Mouse (Mus musculus) bone marrow macrophage, adult 2 months (primary cell): ENCODE measurements at regions not wholly inside any gene's neighbourhood (a gene's known extent, or its start where the extent isn't known, plus 50 kb on each side); places are given as distances from the start of the nearest gene placed in this dataset.

ENCODE experiments used
- CTCF ChIP-seq: IDR thresholded peaks from 2 replicates; pipeline ENCODE4 v1.5.1; 2012; ENCODE audit warnings: low read depth, mild to moderate bottlenecking, low read length, moderate library complexity
- POLR2A ChIP-seq: IDR thresholded peaks from 2 replicates; pipeline ENCODE4 v1.6.1; 2012; ENCODE audit warnings: mild to moderate bottlenecking, low read depth, low read length, borderline replicate concordance

DNA sequence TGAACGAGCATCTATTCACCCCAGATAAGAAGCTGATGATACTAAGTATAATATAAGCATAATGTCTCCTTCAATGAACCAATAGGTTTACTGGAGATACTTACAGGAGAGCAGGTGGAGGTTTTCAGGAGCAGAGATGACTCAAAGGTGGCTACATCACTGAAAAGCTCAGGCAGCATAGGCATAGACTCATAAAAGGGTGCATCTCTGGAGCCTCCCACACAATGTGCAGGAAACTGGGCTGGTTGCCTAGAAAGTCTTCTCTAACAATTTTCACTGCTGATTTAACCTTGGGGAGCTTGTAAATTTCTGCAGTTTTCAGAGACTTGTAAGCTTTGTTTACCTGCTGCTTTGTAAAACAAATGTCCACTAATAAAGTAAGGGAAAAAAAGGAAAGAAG lies 251.8 kb downstream of the Dad1 start:
- TF ChIP-seq POLR2A (no peak), CTCF (no peak)
